Mouse (Mus musculus): ENCODE results near the gene Eif3k.

GRCm38 (mm10) chr7:28941542-28941941 lies 40.1 kb downstream of the Eif3k start:
- TF ChIP-seq CTCF (IDR thresholded peaks at IDR 0.05; ENCODE audit: low read depth) (no peak), EP300 (IDR thresholded peaks at IDR 0.05; ENCODE audit: low read depth) (no peak)

All from liver, postnatal 0 days (tissue).